8 mouse cellular contexts compared by ENCODE assay signal in genomic region chr4:129556532-129557223, GRCm38 (mm10). TPM values are rescaled to one million over a fixed set of nuclear protein-coding genes. Genes with fewer than 3 reads are reported as not detected.
DNase-seq lines count a peak whose midpoint lies in the region; ATAC-seq lines count a peak whose summit lies in the region.

No protein-coding gene starts in this region.

- H3K4me3 ChIP-seq in embryonic facial prominence, embryonic 12.5 days = peak overlapping the region; percentile 47
- H3K4me3 ChIP-seq in limb, embryonic 10.5 days = peak overlapping the region; percentile 65
- peak overlapping the region; percentile 42 for H3K4me3 ChIP-seq in midbrain, embryonic 12.5 days

- 7% methylated on average over 32 of the region's 33 CpGs for WGBS in embryonic facial prominence, embryonic 12.5 days
- WGBS in limb, embryonic 10.5 days = 9% methylated on average over 33 of the region's 33 CpGs
- WGBS in midbrain, embryonic 12.5 days = 11% methylated on average over 26 of the region's 33 CpGs

- no peaks in the 10 kb centered on the region for H3K4me1 ChIP-seq in embryonic facial prominence, embryonic 12.5 days
- H3K4me1 ChIP-seq in limb, embryonic 10.5 days = peaks cover 30% of the 10 kb centered on the region
- H3K4me1 ChIP-seq in midbrain, embryonic 12.5 days = peaks cover 9% of the 10 kb centered on the region

- H3K9me3 ChIP-seq in embryonic facial prominence, embryonic 12.5 days = no peaks in the 10 kb centered on the region
- no peaks in the 10 kb centered on the region for H3K9me3 ChIP-seq in limb, embryonic 10.5 days (replicated peaks)
- no peaks in the 10 kb centered on the region for H3K9me3 ChIP-seq in midbrain, embryonic 12.5 days

- H3K27me3 ChIP-seq in embryonic facial prominence, embryonic 12.5 days = no peaks in the 10 kb centered on the region
- H3K27me3 ChIP-seq in limb, embryonic 10.5 days (ENCODE audit: low read depth, poor library complexity, severe bottlenecking) = no peaks in the 10 kb centered on the region
- H3K27me3 ChIP-seq in midbrain, embryonic 12.5 days = peaks cover 28% of the 10 kb centered on the region

- peak overlapping the region; percentile 56 for H3K27ac ChIP-seq in embryonic facial prominence, embryonic 12.5 days
- H3K27ac ChIP-seq in limb, embryonic 10.5 days = peak overlapping the region; percentile 88
- H3K27ac ChIP-seq in midbrain, embryonic 12.5 days (replicated peaks) = no peak overlapping the region

- peak; percentile 36; the same call in 1 of the 2 replicates for ATAC-seq in embryonic facial prominence, embryonic 12.5 days (ENCODE audit: insufficient number of reproducible peaks, insufficient read depth, low FRiP score, low TSS enrichment)
- peak; percentile 71 for ATAC-seq in midbrain, embryonic 12.5 days (ENCODE audit: low FRiP score, low read depth)
- ATAC-seq in inflammation-experienced regulatory T-cells, adult 6 months = no peak

- H3K36me3 ChIP-seq in embryonic facial prominence, embryonic 12.5 days = no peaks in the 10 kb centered on the region
- no peaks in the 10 kb centered on the region for H3K36me3 ChIP-seq in limb, embryonic 10.5 days
- no peaks in the 10 kb centered on the region for H3K36me3 ChIP-seq in midbrain, embryonic 12.5 days

- peak overlapping the region; percentile 83 for H3K4me2 ChIP-seq in embryonic facial prominence, embryonic 12.5 days (replicated peaks)
- H3K4me2 ChIP-seq in midbrain, embryonic 12.5 days (replicated peaks) = peak overlapping the region; percentile 59

- H3K9ac ChIP-seq in embryonic facial prominence, embryonic 12.5 days = peak overlapping the region; percentile 52
- H3K9ac ChIP-seq in midbrain, embryonic 12.5 days (replicated peaks) = peak overlapping the region; percentile 43

- peak; percentile 95 to 98 for DNase-seq in adrenal gland, postnatal 36 days
- peak; percentile 99 for DNase-seq in heart, adult 11 months
- peak; percentile 93 for DNase-seq in kidney, adult 18-20 months
- DNase-seq in limb, embryonic 10.5 days (ENCODE audit: low spot score) = peak; percentile 97
- peak; percentile 64 for DNase-seq in skeletal muscle tissue, adult 2 months (ENCODE audit: low read depth, low spot score)

RNA-seq across cellular contexts. Expression of gene Hdac1, which starts 14.2 kb away (rescaled TPM):
- total RNA-seq in adrenal gland, postnatal 36 days (2021) = 10 to 100 TPM; 49.2 to 59.8 TPM
- 246 and 251 TPM in 2 replicates for polyA plus RNA-seq in embryonic facial prominence, embryonic 12.5 days (2016; fragmentation: Nextera tagmentation; extraction: Ambion mirVana)
- polyA plus RNA-seq in limb, embryonic 10.5 days (2016; fragmentation: Nextera tagmentation; extraction: Ambion mirVana) = 308 and 336 TPM in 2 replicates
- polyA plus RNA-seq in midbrain, embryonic 12.5 days (2016; fragmentation: Nextera tagmentation; extraction: Ambion mirVana) = 188 and 190 TPM in 2 replicates
- 100 to 1,000 TPM; 256 to 267 (median 261) TPM for polyA plus RNA-seq in inflammation-experienced regulatory T-cells, adult 6 months (2017; shearing (Covaris generic))

RNA-seq across cellular contexts. Expression of gene Lck, which starts 16.8 kb away (rescaled TPM):
- 1 to 10 TPM; 2.7 to 5.2 TPM for total RNA-seq in adrenal gland, postnatal 36 days (2021)
- polyA plus RNA-seq in embryonic facial prominence, embryonic 12.5 days (2016; fragmentation: Nextera tagmentation; extraction: Ambion mirVana) = 10.8 and 12.6 TPM in 2 replicates
- polyA plus RNA-seq in limb, embryonic 10.5 days (2016; fragmentation: Nextera tagmentation; extraction: Ambion mirVana) = 10.3 and 13.5 TPM in 2 replicates
- 3.7 and 3.8 TPM in 2 replicates for polyA plus RNA-seq in midbrain, embryonic 12.5 days (2016; fragmentation: Nextera tagmentation; extraction: Ambion mirVana)
- 1,000 to 10,000 TPM; 1,449 to 1,788 (median 1,727) TPM for polyA plus RNA-seq in inflammation-experienced regulatory T-cells, adult 6 months (2017; shearing (Covaris generic))

RNA-seq across cellular contexts. Expression of gene Fam167b, which starts 21.7 kb away (rescaled TPM):
- total RNA-seq in adrenal gland, postnatal 36 days (2021) = 10 to 100 TPM; 41.9 to 46.2 TPM
- polyA plus RNA-seq in embryonic facial prominence, embryonic 12.5 days (2016; fragmentation: Nextera tagmentation; extraction: Ambion mirVana) = 3.6 and 5.1 TPM in 2 replicates
- 2.6 and 5.1 TPM in 2 replicates for polyA plus RNA-seq in limb, embryonic 10.5 days (2016; fragmentation: Nextera tagmentation; extraction: Ambion mirVana)
- 0.54 TPM in 1 of 2 replicates, not detected in the other for polyA plus RNA-seq in midbrain, embryonic 12.5 days (2016; fragmentation: Nextera tagmentation; extraction: Ambion mirVana)
- polyA plus RNA-seq in inflammation-experienced regulatory T-cells, adult 6 months (2017; shearing (Covaris generic)) = under 1 TPM in 2 of 3 experiments, not detected in 1; 0.97 to 0.98 TPM

RNA-seq across cellular contexts. Expression of gene Marcksl1, which starts 43.3 kb away (rescaled TPM):
- total RNA-seq in adrenal gland, postnatal 36 days (2021) = 10 to 100 TPM; 53.0 to 56.9 TPM
- polyA plus RNA-seq in embryonic facial prominence, embryonic 12.5 days (2016; fragmentation: Nextera tagmentation; extraction: Ambion mirVana) = 1,543 and 1,552 TPM in 2 replicates
- 1,533 and 1,561 TPM in 2 replicates for polyA plus RNA-seq in limb, embryonic 10.5 days (2016; fragmentation: Nextera tagmentation; extraction: Ambion mirVana)
- polyA plus RNA-seq in midbrain, embryonic 12.5 days (2016; fragmentation: Nextera tagmentation; extraction: Ambion mirVana) = 2,082 and 2,101 TPM in 2 replicates
- polyA plus RNA-seq in inflammation-experienced regulatory T-cells, adult 6 months (2017; shearing (Covaris generic)) = 1 to 10 TPM; 2.7 to 4.9 (median 4.4) TPM

RNA-seq across cellular contexts. Expression of gene Eif3i, which starts 43.8 kb away (rescaled TPM):
- total RNA-seq in adrenal gland, postnatal 36 days (2021) = 100 to 1,000 TPM; 187 to 192 TPM
- polyA plus RNA-seq in embryonic facial prominence, embryonic 12.5 days (2016; fragmentation: Nextera tagmentation; extraction: Ambion mirVana) = 257 and 260 TPM in 2 replicates
- 322 and 358 TPM in 2 replicates for polyA plus RNA-seq in limb, embryonic 10.5 days (2016; fragmentation: Nextera tagmentation; extraction: Ambion mirVana)
- polyA plus RNA-seq in midbrain, embryonic 12.5 days (2016; fragmentation: Nextera tagmentation; extraction: Ambion mirVana) = 196 and 202 TPM in 2 replicates
- 100 to 1,000 TPM; 335 to 403 (median 335) TPM for polyA plus RNA-seq in inflammation-experienced regulatory T-cells, adult 6 months (2017; shearing (Covaris generic))

Comparison
In these comparisons a context has a peak if more than half of its experiments do, and no peak if none do; other contexts are left out.
1. RNA of gene Lck, which starts 16.8 kb away (polyA plus RNA-seq): 1,449 to 1,788 TPM in inflammation-experienced regulatory T-cells, adult 6 months; 10.8 to 12.6 TPM in embryonic facial prominence, embryonic 12.5 days, 10.3 to 13.5 TPM in limb, embryonic 10.5 days and 3.7 to 3.8 TPM in midbrain, embryonic 12.5 days; every median in the first group is over 10 times any median in the second.
2. Peak in every context shown above with its lines, with median percentiles within 50 percentile points of each other: DNase-seq and H3K4me3 ChIP-seq.